Mouse (Mus musculus) embryo, embryonic 9.5 days (tissue): ENCODE results near the gene Alpl.

ENCODE experiments used
- DNase-seq: peaks from one replicate; pipeline ENCODE4 v3.0.0-alpha.2; 2017; ENCODE audit errors: extremely low spot score

The Alpl gene

GRCm38 (mm10) chr4:137737760-137738159 lies 58.4 kb downstream of the Alpl start:
- DNase-seq: no peak

DNA sequence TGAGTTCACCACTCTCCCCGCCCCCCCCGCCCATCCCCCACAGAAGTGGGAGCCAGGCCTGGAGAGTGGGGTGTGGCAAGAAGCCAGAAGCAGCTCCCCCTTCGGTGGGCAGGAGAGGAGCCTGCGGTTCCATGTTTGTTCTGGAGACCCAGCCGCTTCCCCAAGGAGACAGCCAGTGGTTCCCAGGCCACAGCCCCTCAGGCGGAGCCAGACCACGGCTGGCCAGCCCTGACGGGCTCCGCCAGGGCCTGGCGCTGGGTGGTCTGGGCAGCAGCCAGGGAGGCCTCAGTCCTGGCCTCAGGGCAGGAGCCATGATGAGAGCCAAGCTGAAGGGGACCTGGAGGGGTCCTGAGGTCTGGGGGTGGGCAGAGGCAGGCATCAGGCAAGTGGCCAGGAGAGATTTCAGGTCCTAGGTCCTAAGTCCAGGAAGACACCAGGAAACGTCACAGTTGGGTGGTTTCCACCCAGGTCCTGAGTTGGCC lies 59.9 kb downstream of the Alpl start:
- no peak for DNase-seq

GRCm38 (mm10) chr4:137733459-137733858 lies 62.7 kb downstream of the Alpl start:
- no peak for DNase-seq

DNA sequence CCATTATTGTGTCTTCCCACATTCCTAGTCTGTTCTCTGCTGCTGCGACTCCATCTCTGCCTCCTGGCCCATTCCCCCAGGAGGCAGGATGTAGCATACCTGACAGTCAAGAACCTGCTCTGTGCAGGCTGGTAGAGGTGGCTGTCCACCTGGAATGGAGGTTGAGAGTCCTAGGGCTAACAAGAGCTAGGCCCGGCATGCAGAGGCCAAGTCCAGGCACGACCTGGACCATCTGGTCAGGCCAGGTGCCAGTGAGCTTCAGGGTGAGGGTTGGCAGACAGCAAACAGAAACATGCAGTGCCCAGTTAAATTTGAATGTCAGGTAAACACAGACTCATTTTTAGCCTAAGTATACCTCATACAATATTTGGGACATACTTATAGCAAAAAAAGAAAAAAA lies 63.2 kb downstream of the Alpl start:
- no peak for DNase-seq

DNA sequence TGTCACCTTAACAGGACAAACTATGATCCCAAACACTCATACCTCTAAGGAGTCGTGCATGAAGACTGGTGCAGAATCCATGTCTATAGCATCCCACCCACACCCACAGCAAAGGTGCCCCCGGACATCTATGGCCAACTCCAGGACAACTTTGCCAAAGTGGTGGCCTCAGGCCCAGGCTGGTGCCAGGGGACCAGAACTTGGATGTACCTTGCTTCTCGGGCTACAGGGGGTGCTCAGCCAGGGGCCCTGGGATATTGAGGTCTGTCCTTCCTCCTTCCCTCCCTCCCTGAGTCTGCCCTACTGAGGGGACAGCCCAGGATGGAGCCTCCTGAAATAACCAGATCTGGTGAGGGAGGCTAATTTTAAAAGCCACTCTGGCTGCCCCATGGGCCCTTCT lies 63.8 kb downstream of the Alpl start:
- DNase-seq: no peak

DNA sequence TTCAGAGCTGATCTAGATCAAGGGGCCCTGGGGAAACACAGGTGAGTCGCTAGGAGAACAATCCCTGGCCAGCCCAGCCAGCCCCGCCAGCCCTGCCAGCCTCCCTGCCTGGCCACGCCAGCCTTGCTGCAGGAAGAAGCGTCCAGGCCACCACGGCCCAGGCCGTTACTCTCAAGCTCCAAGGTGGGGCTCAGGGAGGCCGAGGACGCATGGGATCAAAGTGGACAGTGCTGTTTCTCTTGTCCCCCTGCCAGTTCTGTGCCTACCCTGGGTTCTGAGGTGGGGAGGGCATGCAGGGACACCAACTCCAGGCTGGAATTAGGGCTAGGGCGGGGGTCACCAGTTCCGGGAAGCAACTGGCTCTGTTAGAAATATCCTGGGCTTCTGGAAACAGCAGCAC lies 64.3 kb downstream of the Alpl start:
- no peak for DNase-seq

DNA sequence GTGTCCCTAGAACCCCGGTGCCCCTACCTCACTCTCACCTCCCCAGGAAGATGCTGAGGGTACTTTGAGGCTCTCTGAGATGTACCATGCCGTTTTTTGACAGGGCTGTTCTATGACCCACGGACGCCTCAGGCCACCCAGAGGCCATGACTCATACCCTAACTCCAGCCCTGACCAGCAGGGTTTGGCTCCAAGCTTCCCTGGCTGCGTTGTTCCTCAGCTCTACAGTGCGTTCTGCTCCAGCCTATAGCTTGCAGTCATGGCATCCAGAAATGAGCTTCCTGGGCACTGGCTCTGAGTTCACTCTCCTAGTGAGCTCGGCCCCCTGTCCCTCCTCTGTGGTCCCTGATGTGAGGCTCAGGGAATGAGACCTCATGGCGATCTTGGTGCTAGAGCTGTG lies 65.4 kb downstream of the Alpl start:
- DNase-seq: no peak

- DNase-seq: peak; percentile 89
Measured at GRCm38 (mm10) chr4:137730134-137730533, 66.0 kb downstream of the Alpl start.

DNA sequence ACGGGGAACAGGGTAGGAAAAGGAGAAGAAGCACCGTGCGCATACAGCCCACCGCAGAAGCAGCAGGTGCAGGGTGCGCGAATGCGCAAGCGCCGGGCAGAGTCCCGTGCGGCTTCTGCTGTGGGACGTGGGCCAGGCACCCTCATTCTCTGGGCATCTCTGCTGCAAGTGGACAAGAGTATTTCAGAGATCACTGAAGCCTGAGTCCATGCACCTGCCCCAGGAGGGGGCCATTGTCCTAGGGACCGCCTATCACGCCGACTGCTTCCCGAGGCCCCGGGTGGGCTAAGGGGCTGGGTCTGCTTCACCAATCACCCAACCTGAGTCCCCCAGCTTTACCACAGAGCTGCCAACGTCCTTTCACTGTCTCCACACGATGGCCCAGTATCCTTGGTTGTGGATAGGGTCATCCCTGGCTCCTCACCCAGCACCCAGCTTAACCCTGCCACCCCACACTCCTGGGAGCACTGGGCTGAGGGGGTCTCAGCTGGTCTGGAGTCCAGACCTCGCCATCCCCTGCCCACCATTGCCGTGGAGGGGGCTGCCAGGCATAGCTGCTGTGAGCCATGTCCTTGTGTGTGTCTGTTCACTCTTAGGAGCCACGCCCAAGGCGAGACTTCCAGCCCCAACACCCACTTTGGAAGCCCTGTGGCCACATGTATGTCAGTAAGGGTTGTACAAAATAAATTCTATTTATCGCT lies 66.9 kb downstream of the Alpl start:
- no peak for DNase-seq

DNA sequence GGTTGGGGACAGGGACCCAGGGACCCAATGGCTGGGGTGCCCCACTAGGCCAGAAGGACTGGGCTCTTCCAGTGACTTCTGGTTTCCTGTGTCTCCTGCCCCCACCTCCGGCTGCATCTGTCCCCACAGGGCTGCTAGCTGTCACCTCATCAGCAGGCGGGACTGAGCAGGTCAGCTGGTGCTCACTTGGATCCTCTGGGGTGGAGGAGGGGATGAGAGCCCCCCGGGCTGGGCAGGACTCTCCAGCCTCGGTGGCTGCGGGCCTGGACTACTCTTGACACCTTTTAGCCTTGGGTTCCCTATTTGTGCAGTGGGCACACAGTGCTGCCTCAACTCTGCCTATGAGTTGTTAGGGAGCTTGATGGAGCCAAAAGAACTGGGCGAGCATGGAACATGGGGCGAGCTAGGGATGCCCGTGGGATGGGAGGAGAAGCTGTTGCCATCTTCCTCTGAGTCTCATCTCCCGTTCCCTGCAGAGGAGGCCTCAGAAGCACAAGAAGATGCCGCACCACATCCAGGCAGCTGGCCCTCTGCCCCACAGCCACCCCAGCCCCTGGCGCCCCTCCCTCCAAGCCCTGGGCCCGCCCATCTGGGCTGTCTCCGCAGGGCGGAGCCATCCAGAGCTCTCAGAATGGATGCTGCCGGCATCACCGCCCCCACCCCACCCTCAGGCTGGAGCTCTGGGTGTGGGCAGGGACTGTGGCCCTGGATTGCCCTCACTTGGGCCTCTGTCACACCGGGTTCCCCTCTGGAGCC lies 67.6 kb downstream of the Alpl start:
- DNase-seq: peak; percentile 66

DNA sequence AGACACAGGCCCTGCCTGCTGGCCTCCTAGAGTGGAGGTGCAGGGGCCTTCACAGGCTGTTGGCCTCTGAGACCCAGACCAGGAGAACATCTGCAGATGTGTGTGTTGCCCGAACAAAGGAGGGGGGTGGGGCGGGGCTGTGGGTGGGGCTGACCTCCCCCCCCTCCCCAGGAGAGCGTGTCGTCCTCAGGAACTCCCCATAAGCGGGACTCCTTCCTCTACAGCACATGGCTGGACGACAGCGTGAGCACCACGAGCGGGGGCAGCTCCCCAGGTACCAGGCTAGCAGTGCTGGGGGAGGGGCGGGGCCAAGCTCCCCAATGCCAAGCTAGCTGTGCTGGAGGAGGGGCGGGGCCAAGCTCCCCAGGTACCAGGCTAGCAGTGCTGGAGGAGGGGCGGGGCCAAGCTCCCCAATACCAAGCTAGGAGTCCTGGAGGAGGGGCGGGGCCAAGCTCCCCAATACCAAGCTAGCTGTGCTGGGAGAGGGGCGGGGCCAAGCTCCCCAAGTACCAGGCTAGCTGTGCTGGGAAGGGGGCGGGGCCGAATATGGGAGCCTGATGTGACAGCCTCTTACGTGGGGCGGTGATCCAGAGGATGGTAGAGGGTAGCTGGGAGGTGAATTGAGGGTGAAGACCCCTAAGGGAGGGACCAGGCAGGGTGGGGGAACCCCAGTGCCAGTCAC lies 68.5 kb downstream of the Alpl start:
- DNase-seq: peak; percentile 59

GRCm38 (mm10) chr4:137726739-137727505 lies 69.3 kb downstream of the Alpl start:
- DNase-seq: no peak

- DNase-seq: no peak
Measured at GRCm38 (mm10) chr4:137725541-137726145, 70.5 kb downstream of the Alpl start.

DNA sequence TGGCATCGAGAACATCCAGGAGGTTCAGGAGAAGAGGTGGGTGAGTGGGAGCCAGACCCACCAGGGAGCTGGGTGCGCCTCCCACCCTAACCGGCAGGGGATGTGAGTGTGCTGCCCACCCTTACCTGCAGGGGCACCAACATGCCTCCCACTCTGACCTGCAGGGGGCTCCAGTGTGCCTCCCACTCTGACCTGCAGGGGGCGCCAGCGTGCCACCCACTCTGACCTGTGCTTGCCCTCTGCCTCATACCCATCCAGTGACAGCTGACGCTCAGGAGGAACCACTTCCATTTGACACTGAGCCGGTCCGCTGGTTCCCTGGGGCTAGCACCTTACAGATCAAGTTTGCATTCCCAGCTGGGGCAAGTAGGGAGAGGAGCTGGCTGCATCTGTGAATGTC lies 71.4 kb downstream of the Alpl start:
- DNase-seq: peak; percentile 67

- DNase-seq: no peak
Measured at GRCm38 (mm10) chr4:137724212-137724611, 72.0 kb downstream of the Alpl start.

- no peak for DNase-seq
Measured at GRCm38 (mm10) chr4:137723527-137723926, 72.7 kb downstream of the Alpl start.

GRCm38 (mm10) chr4:137722692-137723427 lies 73.3 kb downstream of the Alpl start:
- DNase-seq: peak; percentile 77

GRCm38 (mm10) chr4:137722230-137722629 lies 74.0 kb downstream of the Alpl start:
- DNase-seq: no peak

- no peak for DNase-seq
Measured at GRCm38 (mm10) chr4:137721563-137721962, 74.6 kb downstream of the Alpl start.

- no peak for DNase-seq
Measured at GRCm38 (mm10) chr4:137719378-137720077, 76.7 kb downstream of the Alpl start.
